Mouse (Mus musculus): ENCODE results near the gene Gsta3. TPM values are rescaled to one million over a fixed set of nuclear protein-coding genes. Genes with fewer than 3 reads are reported as not detected.
A peak's percentile ranks its signal among the peaks of the same experiment; 100 is the strongest.
"Not testable (repeated sequence)": the region's sequence is repeated elsewhere in the genome, so short reads cannot be mapped to it uniquely, and the experiment has no call there.

Gsta3 gene
- 0.61 TPM in 1 of 2 replicates, not detected in the other for polyA plus RNA-seq (2011; ENCODE audit: insufficient read length, low read depth, missing spikeins)

DNA sequence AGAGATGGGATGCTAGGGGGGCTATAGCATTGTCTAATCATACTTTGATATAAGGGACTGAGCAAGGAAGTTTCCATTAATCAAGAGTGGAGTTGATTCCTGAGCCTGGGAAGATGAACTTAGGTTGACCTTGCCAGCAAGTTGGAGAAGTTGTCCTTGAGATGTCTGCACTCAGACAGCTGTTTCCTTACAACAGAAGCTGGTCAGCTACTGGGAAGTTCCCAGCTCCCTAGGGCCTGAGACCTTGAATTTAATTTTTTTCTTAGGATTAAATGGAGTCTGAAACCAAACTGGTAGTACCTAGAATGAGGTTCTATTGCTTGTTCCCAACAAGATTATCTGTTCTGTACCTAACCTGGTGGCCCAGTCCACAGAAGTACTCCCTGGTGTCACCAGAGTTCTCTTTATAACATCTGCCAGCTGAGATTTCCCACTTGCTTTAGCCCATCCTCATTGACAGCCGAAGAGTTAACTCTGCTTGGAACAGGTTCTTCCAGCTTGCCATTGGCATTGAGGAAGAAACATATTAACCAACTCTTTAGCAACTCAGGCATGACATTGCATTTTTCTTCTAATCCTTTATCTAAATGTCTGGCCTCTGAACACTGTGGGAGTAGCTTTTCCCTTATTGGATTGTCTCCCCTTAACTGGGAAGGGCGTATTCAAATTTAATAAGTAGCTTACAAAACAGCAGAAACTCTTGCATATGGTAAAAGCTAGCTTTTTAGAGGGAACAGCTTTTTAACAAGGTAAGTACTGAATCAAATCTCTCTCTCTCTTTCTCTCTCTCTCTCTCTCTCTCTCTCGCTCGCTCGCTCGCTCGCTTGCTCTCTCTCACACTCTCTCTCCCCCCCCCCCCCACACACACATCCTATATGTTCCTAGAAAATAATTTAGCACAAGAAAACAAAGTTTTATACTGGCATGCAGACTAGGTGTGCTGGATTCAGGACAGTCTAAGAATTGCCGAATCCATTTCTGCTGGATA, at the start of gene Gsta3:
Gene Gsta3 (plus strand): TSS at position 679 of the 988 bp plus-strand sequence.
- no peak within 1 kb of the TSS for H3K4me3 ChIP-seq (ENCODE audit: insufficient read depth, low read length)
- TF ChIP-seq POLR2A (IDR thresholded peaks at IDR 0.05; ENCODE audit: low read depth, low read length) (no peak), CTCF (IDR thresholded peaks at IDR 0.05; ENCODE audit: borderline replicate concordance, insufficient read depth, low read length) (no peak)
- H3K27ac ChIP-seq (ENCODE audit: insufficient read depth, low read length): no peak within 1 kb of the TSS
- H3K4me1 ChIP-seq (ENCODE audit: control insufficient read depth, insufficient read depth, low read length): no peaks in the 10 kb centered on the region

DNA sequence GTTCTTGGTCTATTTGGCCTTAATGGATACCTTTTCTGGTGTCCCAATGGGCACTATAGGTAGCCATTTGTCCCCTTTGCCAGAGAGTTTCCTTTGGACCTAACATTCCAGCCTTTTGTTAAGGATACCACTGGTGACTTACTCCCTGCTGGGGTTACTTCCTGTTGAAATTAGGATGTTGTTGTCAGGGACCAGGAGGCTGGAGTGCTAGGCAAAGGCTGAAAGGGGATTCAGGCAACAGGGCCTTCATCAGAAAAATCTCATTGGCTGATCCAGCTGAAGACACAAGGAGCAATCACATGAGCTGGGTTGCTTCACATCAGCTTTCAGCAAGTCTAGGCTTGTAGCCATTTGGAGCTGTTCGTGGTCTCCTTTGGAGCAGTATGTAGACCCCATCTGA, 34.1 kb upstream of the Gsta3 start:
- H3K4me1 ChIP-seq (ENCODE audit: control insufficient read depth, insufficient read depth, low read length): no peaks in the 10 kb centered on the region
- TF ChIP-seq CTCF (IDR thresholded peaks at IDR 0.05; ENCODE audit: borderline replicate concordance, insufficient read depth, low read length) (no peak), POLR2A (IDR thresholded peaks at IDR 0.05; ENCODE audit: low read depth, low read length) (no peak)
- no peak overlapping the region for H3K27ac ChIP-seq (ENCODE audit: insufficient read depth, low read length)
- H3K4me3 ChIP-seq (ENCODE audit: insufficient read depth, low read length): no peak overlapping the region

DNA sequence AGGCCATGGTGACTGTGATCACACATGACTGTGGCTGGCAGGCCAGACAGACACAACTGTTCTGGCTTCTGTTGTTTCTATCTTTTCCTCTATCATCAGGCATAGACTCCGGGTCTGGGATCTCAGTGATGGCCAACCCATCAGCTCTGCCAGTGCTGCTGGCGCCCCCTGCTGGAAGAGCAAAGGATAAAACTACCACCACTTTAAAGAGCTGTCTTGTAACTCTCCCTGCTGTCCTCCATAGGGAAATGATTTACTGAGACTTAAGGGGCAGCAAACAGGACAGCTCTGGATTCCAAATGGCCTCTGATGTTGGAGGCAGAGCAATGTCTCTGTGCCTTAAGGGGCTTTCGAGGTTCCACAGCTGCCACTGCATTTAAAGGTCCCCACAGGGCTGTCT, 26.9 kb upstream of the Gsta3 start:
- H3K4me3 ChIP-seq (ENCODE audit: insufficient read depth, low read length); H3K27ac ChIP-seq (ENCODE audit: insufficient read depth, low read length); H3K4me1 ChIP-seq (ENCODE audit: control insufficient read depth, insufficient read depth, low read length): not testable (repeated sequence)

DNA sequence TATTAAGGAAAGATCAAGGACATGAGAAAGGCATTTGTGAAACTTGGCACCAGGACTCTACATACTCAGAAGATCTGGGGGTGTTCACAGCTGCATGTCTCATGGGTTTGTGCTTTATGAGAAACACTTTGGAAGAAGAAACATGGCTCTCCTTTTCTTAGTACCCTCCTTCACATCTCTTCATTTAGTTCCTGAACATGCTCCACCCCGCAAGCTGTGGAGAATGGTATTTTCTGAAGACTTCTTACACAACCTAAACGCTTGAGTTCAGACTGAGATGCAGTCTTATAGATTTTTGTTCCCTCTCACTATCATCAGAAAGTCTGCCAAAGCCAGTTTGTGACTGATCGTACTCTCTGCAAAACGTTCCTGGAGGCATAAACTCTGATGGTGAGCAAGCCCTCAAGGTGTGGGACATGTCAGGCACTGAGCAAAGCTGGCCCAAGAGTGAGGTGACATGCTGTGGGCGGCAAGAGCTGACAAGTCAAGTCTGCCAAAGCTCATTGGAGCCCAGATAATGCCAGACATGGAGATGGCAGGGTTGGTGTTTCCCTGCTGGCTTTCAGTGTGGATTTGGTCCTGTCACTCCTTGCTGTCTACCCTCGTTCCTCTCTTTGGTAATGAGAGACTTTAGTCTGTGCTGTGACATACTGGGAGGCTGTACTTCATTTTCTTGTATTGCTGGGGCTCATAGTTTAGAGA, 26.2 kb upstream of the Gsta3 start:
- not testable (repeated sequence) for H3K27ac ChIP-seq (ENCODE audit: insufficient read depth, low read length); H3K4me3 ChIP-seq (ENCODE audit: insufficient read depth, low read length); H3K4me1 ChIP-seq (ENCODE audit: control insufficient read depth, insufficient read depth, low read length)

DNA sequence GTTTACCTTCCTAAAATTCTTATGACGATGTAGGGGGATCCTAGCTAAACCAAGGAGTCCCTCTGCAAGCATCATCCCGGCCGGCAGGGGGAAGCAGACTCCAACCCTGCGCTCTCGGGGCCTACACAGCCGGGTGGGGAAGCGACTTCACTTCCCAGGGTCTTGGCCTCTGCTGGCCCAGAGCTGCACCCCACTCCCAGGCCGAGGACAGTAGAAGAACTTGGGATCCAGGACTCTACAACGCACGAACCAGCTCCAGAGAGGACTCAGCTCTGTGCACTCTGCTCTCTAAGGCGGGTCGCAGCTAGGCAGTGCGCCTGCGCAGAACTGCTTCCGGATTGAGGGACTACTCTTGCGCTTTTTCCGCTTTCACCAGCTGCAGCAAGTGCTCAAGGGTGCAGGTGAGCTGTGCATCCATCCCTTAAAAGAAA, 21.9 kb upstream of the Gsta3 start, which contains the start of gene Tmem14a:
Gene Tmem14a (plus strand): TSS at position 87 of the 431 bp plus-strand sequence.
- H3K4me1 ChIP-seq (ENCODE audit: control insufficient read depth, insufficient read depth, low read length): no peaks in the 10 kb centered on the region
- peak within 1 kb of the TSS; percentile 17; the same call in 1 of the 2 replicates for H3K27ac ChIP-seq (ENCODE audit: insufficient read depth, low read length)
- TF ChIP-seq CTCF (IDR thresholded peaks at IDR 0.05; ENCODE audit: borderline replicate concordance, insufficient read depth, low read length): peak; percentile 76
- peak; percentile 86 for TF ChIP-seq POLR2A (IDR thresholded peaks at IDR 0.05; ENCODE audit: low read depth, low read length)
- peak within 1 kb of the TSS; percentile 48 for H3K4me3 ChIP-seq (ENCODE audit: insufficient read depth, low read length)

DNA sequence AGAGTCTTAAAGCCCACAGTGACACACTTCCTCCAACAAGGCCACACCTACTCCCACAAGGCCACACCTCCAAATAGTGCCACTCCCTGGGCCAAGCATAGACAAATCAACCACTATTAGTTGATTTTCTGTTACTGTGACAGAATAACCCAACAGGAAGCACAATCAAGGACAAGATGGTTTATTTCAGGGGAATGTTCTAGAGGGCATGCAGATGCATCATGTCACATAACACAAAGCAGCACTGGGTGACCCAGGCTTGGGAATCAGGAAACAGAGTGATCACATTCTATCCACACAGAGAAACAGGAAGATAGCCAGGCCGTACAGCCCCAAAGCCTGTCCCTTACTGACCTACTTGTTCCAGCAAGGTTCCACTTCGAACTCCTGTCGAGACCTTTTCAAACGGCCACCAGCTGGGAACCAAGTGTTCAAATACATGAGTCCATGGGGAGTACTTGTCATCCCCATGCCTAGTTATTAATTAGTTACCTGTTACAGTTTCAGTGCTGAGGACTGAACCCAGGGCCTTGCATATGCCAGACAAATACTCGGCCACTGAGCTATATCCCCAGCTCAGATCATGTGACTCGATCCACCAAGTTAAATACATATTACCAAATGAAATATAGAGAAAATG, 12.5 kb upstream of the Gsta3 start:
- no peak overlapping the region for H3K4me3 ChIP-seq (ENCODE audit: insufficient read depth, low read length)
- no peaks in the 10 kb centered on the region for H3K4me1 ChIP-seq (ENCODE audit: control insufficient read depth, insufficient read depth, low read length)
- no peak overlapping the region for H3K27ac ChIP-seq (ENCODE audit: insufficient read depth, low read length)
- TF ChIP-seq CTCF (IDR thresholded peaks at IDR 0.05; ENCODE audit: borderline replicate concordance, insufficient read depth, low read length): no peak
- no peak for TF ChIP-seq POLR2A (IDR thresholded peaks at IDR 0.05; ENCODE audit: low read depth, low read length)

DNA sequence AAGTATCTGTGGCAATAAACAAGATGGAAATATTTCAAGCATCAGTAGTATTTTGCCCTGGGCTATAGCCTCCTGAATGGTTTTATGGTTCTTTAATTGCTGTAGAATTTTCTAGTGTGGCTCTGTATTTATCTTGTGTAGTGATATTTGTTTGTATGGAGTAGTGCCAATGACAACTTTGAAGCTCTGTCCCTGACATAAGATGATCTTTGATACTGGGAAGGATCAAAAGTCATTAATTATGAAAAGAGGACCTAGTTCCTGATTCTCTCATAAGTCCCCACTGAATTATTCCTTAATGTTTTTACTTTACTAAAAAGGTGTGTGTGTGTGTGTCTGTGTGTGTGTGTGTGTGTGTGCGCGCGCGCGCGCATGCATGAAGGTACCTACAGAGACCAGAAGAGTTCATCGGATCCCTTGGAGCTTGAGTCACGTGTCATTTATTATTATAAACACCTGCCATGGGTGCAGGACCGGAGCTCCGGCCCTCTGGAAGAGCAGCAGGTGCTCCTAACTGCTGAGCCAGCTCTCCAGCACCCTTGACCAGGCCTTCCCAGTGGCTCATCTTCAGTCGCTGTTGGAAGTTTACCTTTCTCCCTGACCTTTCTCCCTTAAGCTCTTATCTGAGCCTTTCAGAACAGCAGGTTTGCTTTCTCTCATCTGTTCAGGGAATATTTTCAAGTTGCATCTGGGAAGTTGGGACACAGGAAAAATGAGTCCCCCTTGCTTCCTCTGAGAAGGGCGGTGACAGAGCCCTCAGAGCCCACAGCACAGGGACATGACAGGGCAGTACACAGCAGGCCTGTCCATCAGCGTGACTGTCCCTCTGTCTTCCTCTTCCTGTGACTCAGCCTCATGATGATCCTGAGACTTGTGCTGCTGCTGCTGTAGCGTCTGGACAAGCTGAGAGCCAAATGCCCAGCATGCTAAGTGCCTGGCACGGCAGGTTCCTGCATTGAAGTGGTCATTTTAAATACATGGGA, 11.4 kb upstream of the Gsta3 start:
- H3K4me3 ChIP-seq (ENCODE audit: insufficient read depth, low read length); H3K4me1 ChIP-seq (ENCODE audit: control insufficient read depth, insufficient read depth, low read length); H3K27ac ChIP-seq (ENCODE audit: insufficient read depth, low read length): not testable (repeated sequence)

DNA sequence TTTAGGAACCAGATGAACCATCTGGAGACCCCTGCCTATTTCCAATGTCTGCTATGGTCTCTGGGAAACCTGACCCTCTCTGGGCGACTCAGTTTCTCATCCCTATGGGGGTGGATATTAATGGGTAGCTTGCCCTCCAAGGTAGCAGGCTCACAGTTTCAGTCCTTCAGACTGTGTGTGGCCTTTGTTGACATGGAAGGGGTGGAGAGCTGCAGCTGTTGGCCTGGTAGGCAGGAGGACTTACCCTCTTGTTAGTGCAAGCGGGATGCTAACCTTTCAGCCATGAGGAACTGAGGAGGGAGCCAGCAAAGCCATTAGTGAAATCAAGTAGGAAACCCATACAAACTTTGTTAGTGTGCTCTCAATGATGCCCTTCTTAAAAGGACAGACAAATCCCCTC, 10.0 kb upstream of the Gsta3 start:
- Histone ChIP-seq H3K4me3 (ENCODE audit: insufficient read depth, low read length) (no peak overlapping the region), H3K4me1 (ENCODE audit: control insufficient read depth, insufficient read depth, low read length) (no peaks in the 10 kb centered on the region)

More for the DNA sequence above, 10.0 kb upstream of the Gsta3 start:
- no peak overlapping the region for H3K27ac ChIP-seq (ENCODE audit: insufficient read depth, low read length)
- TF ChIP-seq POLR2A (IDR thresholded peaks at IDR 0.05; ENCODE audit: low read depth, low read length) (no peak), CTCF (IDR thresholded peaks at IDR 0.05; ENCODE audit: borderline replicate concordance, insufficient read depth, low read length) (no peak)

All from embryonic fibroblast, embryonic 13.5 days (primary cell).